Mouse (Mus musculus) heart, postnatal 0 days (tissue): ENCODE results near the gene Ass1.

Source experiments
- CTCF ChIP-seq: IDR thresholded peaks from 2 replicates; pipeline ENCODE4 v1.5.1; 2016; ENCODE audit warnings: antibody characterized with exemption, control low read depth, low read depth
- EP300 ChIP-seq: IDR thresholded peaks from 2 replicates; pipeline ENCODE4 v1.6.1; 2016; ENCODE audit warnings: antibody characterized with exemption, low read depth

GRCm38 (mm10) chr2:31450661-31451060 is 19.3 kb upstream of the Ass1 start:
- TF ChIP-seq CTCF (no peak), EP300 (no peak)
